ENCODE assay signal across 13 mouse cellular contexts in genomic region chr13:112417861-112418423, GRCm38 (mm10). TPM values are rescaled to one million over a fixed set of nuclear protein-coding genes. Genes with fewer than 3 reads are reported as not detected.
DNase-seq lines count a peak whose midpoint lies in the region; ATAC-seq and TF ChIP-seq lines count a peak whose summit lies in the region.
"Had no signal": no experiment of that assay in that cellular context is flagged by ENCODE, and none has a peak within 500 bp of the region (broad histone marks: within the 10 kb centered on the region; RNA-seq: fewer than 3 reads in every experiment).

No protein-coding gene starts in this region.

- H3K27ac ChIP-seq in embryonic fibroblast, embryonic 13.5 days (ENCODE audit: insufficient read depth, low read length): peak overlapping the region; percentile 92
- H3K27ac ChIP-seq in hindbrain, embryonic 14.5 days: no peak overlapping the region
- H3K27ac ChIP-seq: neural tube, embryonic 12.5 days; stomach, embryonic 15.5 days had no signal

- TF ChIP-seq CTCF in embryonic fibroblast, embryonic 13.5 days (IDR thresholded peaks at IDR 0.05; ENCODE audit: borderline replicate concordance, insufficient read depth, low read length): no peak

- 83% methylated on average over 2 of the region's 2 CpGs for WGBS in hindbrain, embryonic 14.5 days

- H3K4me2 ChIP-seq in hindbrain, embryonic 14.5 days (replicated peaks): no peak overlapping the region
- H3K4me2 ChIP-seq: heart, embryonic 15.5 days; neural tube, embryonic 12.5 days; stomach, embryonic 15.5 days had no signal

- peak; percentile 90 for DNase-seq in CD4-positive helper T cell, adult 2 months (ENCODE audit: low read depth, low spot score)
- DNase-seq in left cerebral cortex, adult 8-10 months (ENCODE audit: low spot score in 2 of 2): no peak
- DNase-seq in hindbrain, embryonic 14.5 days (ENCODE audit: low spot score): no peak
- no peak for DNase-seq in cerebellum, adult 9-11 months
- DNase-seq: cerebellum, adult 11-12 months; forebrain, postnatal 0 days had no signal

- peaks cover 11% of the 10 kb centered on the region; the same call in 1 of the 2 replicates for H3K4me1 ChIP-seq in embryonic fibroblast, embryonic 13.5 days (ENCODE audit: control insufficient read depth, insufficient read depth, low read length)
- no peaks in the 10 kb centered on the region for H3K4me1 ChIP-seq in hindbrain, embryonic 14.5 days (replicated peaks; ENCODE audit: control insufficient read depth, insufficient read depth, low read length)

- H3K9ac ChIP-seq in hindbrain, embryonic 14.5 days: no peak overlapping the region
- H3K9ac ChIP-seq: forebrain, postnatal 0 days; heart, embryonic 15.5 days; neural tube, embryonic 12.5 days; stomach, embryonic 15.5 days had no signal

- H3K4me3 ChIP-seq in embryonic fibroblast, embryonic 13.5 days (ENCODE audit: insufficient read depth, low read length): no peak overlapping the region
- H3K4me3 ChIP-seq in hindbrain, embryonic 14.5 days (replicated peaks; ENCODE audit: low read length): no peak overlapping the region
- H3K4me3 ChIP-seq: heart, embryonic 15.5 days; neural tube, embryonic 12.5 days; stomach, embryonic 15.5 days had no signal

- no peaks in the 10 kb centered on the region for H3K27me3 ChIP-seq in hindbrain, embryonic 14.5 days (ENCODE audit: control insufficient read depth, insufficient read depth, low read length)
- H3K27me3 ChIP-seq: heart, embryonic 15.5 days; neural tube, embryonic 12.5 days; stomach, embryonic 15.5 days had no signal

- ATAC-seq in CD4-positive, CD25-positive, alpha-beta regulatory T cell, adult 4 months: peak; percentile 90
- peak; percentile 46; the same call in 1 of the 2 replicates for ATAC-seq in neutrophil, adult 5-6 weeks (ENCODE audit: extremely low read depth, insufficient number of reproducible peaks, low FRiP score, poor library complexity, severe bottlenecking)
- ATAC-seq in hindbrain, embryonic 14.5 days (ENCODE audit: low FRiP score): no peak
- ATAC-seq: forebrain, postnatal 0 days; intestine, embryonic 16.5 days had no signal

- no peaks in the 10 kb centered on the region for H3K9me3 ChIP-seq in hindbrain, embryonic 14.5 days (ENCODE audit: control insufficient read depth, low read length)
- H3K9me3 ChIP-seq: heart, embryonic 15.5 days; neural tube, embryonic 12.5 days; stomach, embryonic 15.5 days had no signal

- no peaks in the 10 kb centered on the region for H3K36me3 ChIP-seq in hindbrain, embryonic 14.5 days (replicated peaks; ENCODE audit: control insufficient read depth, insufficient read depth)
- H3K36me3 ChIP-seq: heart, embryonic 15.5 days; neural tube, embryonic 12.5 days; stomach, embryonic 15.5 days had no signal

- no peak for TF ChIP-seq POLR2A in embryonic fibroblast, embryonic 13.5 days (IDR thresholded peaks at IDR 0.05; ENCODE audit: low read depth, low read length)

RNA-seq across cellular contexts. Expression of gene Il6st, which starts 45.9 kb away (rescaled TPM):
- polyA plus RNA-seq in CD4-positive, CD25-positive, alpha-beta regulatory T cell, adult 4 months (2017; shearing (Covaris generic)): 10 to 100 TPM; 52.9 to 65.9 TPM
- polyA plus RNA-seq in embryonic fibroblast, embryonic 13.5 days (2011; ENCODE audit: insufficient read length, low read depth, missing spikeins): 363 and 515 TPM in 2 replicates
- total RNA-seq in neutrophil, adult 5-6 weeks (2017): 20.3 and 20.9 TPM in 2 replicates
- 10 to 100 TPM; 86.9 to 95.9 (median 91.0) TPM for total RNA-seq in left cerebral cortex, adult 8-10 months (2022)
- polyA plus RNA-seq in hindbrain, embryonic 14.5 days (2014; fragmentation: Nextera tagmentation; extraction: Ambion mirVana): 32.0 and 34.4 TPM in 2 replicates
